Mouse (Mus musculus) myocyte (in vitro differentiated cells): ENCODE data around the gene Dmtf1. TPM values are rescaled to one million over a fixed set of nuclear protein-coding genes. Genes with fewer than 3 reads are reported as not detected.

Experiments
- H3K27me3 ChIP-seq: one replicate; pipeline ENCODE4 v1.6.1; 2011; ENCODE audit not compliant: control insufficient read depth, insufficient read depth, insufficient read length
- H3K36me3 ChIP-seq: one replicate; pipeline ENCODE4 v1.6.1; 2011; ENCODE audit not compliant: control insufficient read depth, insufficient read depth
- H3K4me2 ChIP-seq: one replicate; pipeline ENCODE4 v1.6.1; 2011; ENCODE audit warnings: low read depth, control low read depth
- H3K4me3 ChIP-seq: one replicate; pipeline ENCODE4 v1.5.1; 2011; ENCODE audit warnings: mild to moderate bottlenecking, control low read depth, moderate library complexity
- H3K79me2 ChIP-seq: one replicate; pipeline ENCODE4 v1.6.1; 2011; ENCODE audit not compliant: control insufficient read depth, insufficient read depth
- H3ac ChIP-seq: one replicate; pipeline ENCODE4 v1.6.1; 2011; ENCODE audit not compliant: control insufficient read depth, insufficient read length
- CEBPB ChIP-seq: IDR thresholded peaks from 2 replicates; pipeline ENCODE4 v1.6.1; 2011; ENCODE audit warnings: mild to moderate bottlenecking, moderate library complexity; ENCODE audit not compliant: poor library complexity, insufficient read depth, severe bottlenecking
- E2F4 ChIP-seq: IDR thresholded peaks from one replicate; pipeline ENCODE4 v1.6.1; 2011; ENCODE audit warnings: mild to moderate bottlenecking, control low read depth, moderate library complexity; ENCODE audit not compliant: insufficient read depth
- MAX ChIP-seq: IDR thresholded peaks from one replicate; pipeline ENCODE4 v1.6.1; 2011; ENCODE audit warnings: low read depth, mild to moderate bottlenecking, control low read depth
- MYOD1 ChIP-seq, 3 experiments: IDR thresholded peaks; one replicate each; pipeline ENCODE4 v1.6.1; 2011; ENCODE audit warnings: control low read depth in 2 of 3, low read depth in 2 of 3, mild to moderate bottlenecking in 2 of 3, moderate library complexity in 1 of 3; ENCODE audit not compliant: insufficient read length in 2 of 3, control insufficient read depth in 1 of 3
- MYOG ChIP-seq, 3 experiments: IDR thresholded peaks; one replicate each; pipeline ENCODE4 v1.6.1; 2011; ENCODE audit warnings: control low read depth in 2 of 3, low read depth in 2 of 3, mild to moderate bottlenecking in 2 of 3; ENCODE audit not compliant: insufficient read length in 2 of 3, control insufficient read depth in 1 of 3, insufficient read depth in 1 of 3
- POLR2A ChIP-seq: IDR thresholded peaks from one replicate; pipeline ENCODE4 v1.6.1; 2011; ENCODE audit warnings: low read depth, mild to moderate bottlenecking, control low read depth, moderate library complexity; ENCODE audit not compliant: insufficient read length
- POLR2AphosphoS2 ChIP-seq: IDR thresholded peaks from one replicate; pipeline ENCODE4 v1.6.1; 2011; ENCODE audit warnings: low read depth, control low read depth; ENCODE audit not compliant: insufficient read length
- REST ChIP-seq: IDR thresholded peaks from one replicate; pipeline ENCODE4 v1.6.1; 2011; ENCODE audit warnings: mild to moderate bottlenecking, control low read depth, moderate library complexity; ENCODE audit not compliant: insufficient read depth, insufficient read length
- SRF ChIP-seq: IDR thresholded peaks from one replicate; pipeline ENCODE4 v1.6.1; 2011; ENCODE audit warnings: low read depth; ENCODE audit not compliant: control insufficient read depth, insufficient read length
- TCF12 ChIP-seq: IDR thresholded peaks from one replicate; pipeline ENCODE4 v1.6.1; 2011; ENCODE audit warnings: mild to moderate bottlenecking, control low read depth; ENCODE audit not compliant: poor library complexity, insufficient read depth, severe bottlenecking
- TCF3 ChIP-seq: IDR thresholded peaks from one replicate; pipeline ENCODE4 v1.6.1; 2011; ENCODE audit warnings: low read depth, control low read depth; ENCODE audit not compliant: insufficient read length
- USF1 ChIP-seq: IDR thresholded peaks from one replicate; pipeline ENCODE4 v1.6.1; 2011; ENCODE audit warnings: low read depth, mild to moderate bottlenecking, control low read depth, moderate library complexity
- polyA plus RNA-seq: library from polyadenylated mRNA; unstranded; fragments of >200 nt; fragmentation: generic; extraction: Trizol; gene quantifications from one replicate; pipeline ENCODE4 v1.2.1, GENCODE M21; 2012; ENCODE audit warnings: missing spikeins

Dmtf1 gene
- polyA plus RNA-seq, 1 experiment: 6.7 TPM

- no peak overlapping the region for H3K4me2 ChIP-seq
- no peak for TF ChIP-seq USF1
- no peak for TF ChIP-seq POLR2A
- TF ChIP-seq TCF3: no peak
- no peaks in the 10 kb centered on the region for H3K36me3 ChIP-seq
- no peak overlapping the region for H3K4me3 ChIP-seq
- no peak overlapping the region for H3ac ChIP-seq
- H3K79me2 ChIP-seq: no peaks in the 10 kb centered on the region
- H3K27me3 ChIP-seq: no peaks in the 10 kb centered on the region
These were observed 58.9 kb downstream of the Dmtf1 start for GRCm38 (mm10) chr5:9102696-9103095.

GRCm38 (mm10) chr5:9100849-9101801, 60.5 kb downstream of the Dmtf1 start:
- Histone ChIP-seq H3K4me2 (peak overlapping the region; percentile 77), H3ac (peak overlapping the region; percentile 4), H3K4me3 (peak overlapping the region; percentile 26), H3K36me3 (no peaks in the 10 kb centered on the region), H3K79me2 (no peaks in the 10 kb centered on the region), H3K27me3 (no peaks in the 10 kb centered on the region)
- no peak for TF ChIP-seq CEBPB
- TF ChIP-seq E2F4: no peak
- no peak for TF ChIP-seq MYOG (IDR thresholded peaks at IDR 0.05; ENCODE audit: control insufficient read depth in 1 of 3, insufficient read depth in 1 of 3, insufficient read length in 2 of 3, low read depth in 2 of 3)
- TF ChIP-seq SRF: no peak
- no peak for TF ChIP-seq POLR2A
- TF ChIP-seq USF1: no peak
- TF ChIP-seq TCF3: no peak

GRCm38 (mm10) chr5:9100207-9100848, 61.2 kb downstream of the Dmtf1 start, which contains the start of gene Tmem243:
TSS of gene Tmem243 (plus strand) at chr5:9100668.
- TF ChIP-seq POLR2A (peak; percentile 64), E2F4 (no peak), CEBPB (no peak), REST (no peak)
- Histone ChIP-seq H3ac (peak within 1 kb of the TSS; percentile 4), H3K4me2 (peak within 1 kb of the TSS; percentile 91), H3K36me3 (no peaks in the 10 kb centered on the region), H3K4me3 (peak within 1 kb of the TSS; percentile 26), H3K27me3 (no peaks in the 10 kb centered on the region), H3K79me2 (no peaks in the 10 kb centered on the region)

GRCm38 (mm10) chr5:9093490-9093889, 68.1 kb downstream of the Dmtf1 start:
- no peak for TF ChIP-seq POLR2A
- no peak for TF ChIP-seq REST
- no peak for TF ChIP-seq USF1
- no peak for TF ChIP-seq CEBPB
- no peak for TF ChIP-seq MYOD1 (IDR thresholded peaks at IDR 0.05; ENCODE audit: control insufficient read depth in 1 of 3, insufficient read length in 2 of 3, low read depth in 2 of 3)
- no peak for TF ChIP-seq TCF3
- TF ChIP-seq POLR2AphosphoS2: no peak
- no peak for TF ChIP-seq E2F4
- TF ChIP-seq MAX: no peak
- no peak for TF ChIP-seq SRF
- no peak for TF ChIP-seq MYOG (IDR thresholded peaks at IDR 0.05; ENCODE audit: control insufficient read depth in 1 of 3, insufficient read depth in 1 of 3, insufficient read length in 2 of 3, low read depth in 2 of 3)
- TF ChIP-seq TCF12: no peak
- Histone ChIP-seq H3K36me3 (no peaks in the 10 kb centered on the region), H3K4me2 (no peak overlapping the region), H3K79me2 (no peaks in the 10 kb centered on the region), H3K27me3 (peaks cover 5% of the 10 kb centered on the region), H3K4me3 (no peak overlapping the region), H3ac (no peak overlapping the region)

- Histone ChIP-seq H3K36me3 (no peaks in the 10 kb centered on the region), H3K79me2 (no peaks in the 10 kb centered on the region), H3K27me3 (peaks cover 5% of the 10 kb centered on the region), H3K4me3 (no peak overlapping the region), H3ac (no peak overlapping the region), H3K4me2 (no peak overlapping the region)
- TF ChIP-seq POLR2AphosphoS2: no peak
- TF ChIP-seq REST: no peak
- TF ChIP-seq MYOG (IDR thresholded peaks at IDR 0.05; ENCODE audit: control insufficient read depth in 1 of 3, insufficient read depth in 1 of 3, insufficient read length in 2 of 3, low read depth in 2 of 3): no peak
- no peak for TF ChIP-seq POLR2A
- no peak for TF ChIP-seq MAX
- no peak for TF ChIP-seq USF1
These were observed 68.9 kb downstream of the Dmtf1 start for GRCm38 (mm10) chr5:9092716-9093115.
